ENCODE assay signal across 18 mouse cellular contexts in the genomic region with DNA sequence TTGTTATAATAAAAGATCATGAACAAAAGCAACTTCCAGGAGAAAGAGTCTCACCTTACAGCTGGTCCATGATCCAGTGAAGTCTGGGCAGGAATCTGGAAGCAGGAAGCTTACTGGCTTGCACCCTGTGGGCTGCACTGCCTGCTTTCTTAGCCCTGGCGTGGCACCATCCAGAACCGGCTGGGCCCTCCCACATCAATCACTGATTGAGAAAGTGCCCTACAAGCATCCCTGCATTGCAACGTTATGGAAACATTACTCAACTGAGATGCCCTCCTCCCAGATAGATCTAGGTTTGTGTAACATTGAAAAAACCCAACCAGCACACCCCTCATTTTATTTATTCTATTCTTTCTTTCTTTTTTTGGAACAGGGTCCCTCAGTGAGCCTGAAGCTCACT.
"Had no signal": no experiment of that assay in that cellular context is flagged by ENCODE, and none has a peak within 500 bp of the region (broad histone marks: within the 10 kb centered on the region; RNA-seq: fewer than 3 reads in every experiment).

No protein-coding gene starts in this region.

- H3K36me3 ChIP-seq: midbrain, embryonic 15.5 days; neural tube, embryonic 12.5 days; neural tube, embryonic 15.5 days; stomach, embryonic 15.5 days had no signal

- H3K9ac ChIP-seq: liver, embryonic 14.5 days; midbrain, embryonic 15.5 days; neural tube, embryonic 12.5 days; neural tube, embryonic 15.5 days; stomach, embryonic 15.5 days had no signal

- H3K4me1 ChIP-seq: midbrain, embryonic 15.5 days; neural tube, embryonic 12.5 days; neural tube, embryonic 15.5 days; stomach, embryonic 15.5 days had no signal

- H3K9me3 ChIP-seq: midbrain, embryonic 15.5 days; neural tube, embryonic 12.5 days; neural tube, embryonic 15.5 days; stomach, embryonic 15.5 days had no signal

- H3K4me2 ChIP-seq: midbrain, embryonic 11.5 days; midbrain, embryonic 15.5 days; neural tube, embryonic 12.5 days; neural tube, embryonic 15.5 days; stomach, embryonic 15.5 days had no signal

- H3K27me3 ChIP-seq: midbrain, embryonic 15.5 days; neural tube, embryonic 12.5 days; neural tube, embryonic 15.5 days; stomach, embryonic 15.5 days had no signal

- H3K27ac ChIP-seq: layer of hippocampus, adult 2 months; liver, embryonic 14.5 days; midbrain, embryonic 15.5 days; neural tube, embryonic 12.5 days; neural tube, embryonic 15.5 days; stomach, embryonic 15.5 days had no signal

- ATAC-seq: intestine, postnatal 0 days; midbrain, embryonic 15.5 days had no signal

- H3K4me3 ChIP-seq: layer of hippocampus, adult 2 months; midbrain, embryonic 15.5 days; neural tube, embryonic 12.5 days; neural tube, embryonic 15.5 days; stomach, embryonic 15.5 days had no signal

- DNase-seq: kidney, adult 2 months; kidney, postnatal 14 days; kidney, postnatal 4 days; layer of hippocampus, adult 9-11 months; lung, postnatal 4 days; retina, postnatal 1 day; right cerebral cortex, postnatal 25 days; spleen, adult 18-20 months; thymus, adult 18-20 months; thymus, postnatal 36 days had no signal
